Mouse (Mus musculus) stomach, embryonic 15.5 days (tissue): ENCODE measurements at regions not wholly inside any gene's neighbourhood (a gene's known extent, or its start where the extent isn't known, plus 50 kb on each side); places are given as distances from the start of the nearest gene placed in this dataset.

Experiments
- ATAC-seq: fragments of 200-750 bp; cut with Nextera tagmentation; 2 replicates; pipeline ENCODE4 v1.8.0; 2017; ENCODE audit warnings: low read depth, moderate number of reproducible peaks, moderate TSS enrichment; ENCODE audit not compliant: insufficient read depth, low FRiP score
- H3K27ac ChIP-seq: fragments of 300-500 bp; sonication (generic); 2 replicates; pipeline ENCODE4 v1.5.1; 2015; ENCODE audit warnings: mild to moderate bottlenecking, inconsistent platforms
- H3K27me3 ChIP-seq: fragments of 300-500 bp; sonication (generic); replicated peaks from 2 replicates; pipeline ENCODE4 v1.6.1; 2015; ENCODE audit warnings: inconsistent platforms
- H3K36me3 ChIP-seq: fragments of 300-500 bp; sonication (generic); 2 replicates; pipeline ENCODE4 v1.6.1; 2015; ENCODE audit warnings: inconsistent platforms
- H3K4me1 ChIP-seq: fragments of 300-500 bp; sonication (generic); 2 replicates; pipeline ENCODE4 v1.6.1; 2015; ENCODE audit warnings: inconsistent platforms
- H3K4me2 ChIP-seq: fragments of 300-500 bp; sonication (generic); 2 replicates; pipeline ENCODE4 v1.6.1; 2015; ENCODE audit warnings: mild to moderate bottlenecking, inconsistent platforms
- H3K4me3 ChIP-seq: fragments of 300-500 bp; sonication (generic); replicated peaks from 2 replicates; pipeline ENCODE4 v1.5.1; 2015; ENCODE audit warnings: inconsistent platforms
- H3K9ac ChIP-seq: fragments of 300-500 bp; sonication (generic); 2 replicates; pipeline ENCODE4 v1.6.1; 2015; ENCODE audit warnings: inconsistent platforms
- H3K9me3 ChIP-seq: fragments of 300-500 bp; sonication (generic); 2 replicates; pipeline ENCODE4 v1.6.1; 2016; ENCODE audit warnings: inconsistent platforms
- WGBS: fragments of 180-500 bp; shearing (Covaris S2); methylation state at CpG from one replicate; pipeline ENCODE4 v1.1.7; 2015; 5-methylcytosine and 5-hydroxymethylcytosine counted together

- ATAC-seq, result no peak
- H3K9ac ChIP-seq, result no peak overlapping the region
- H3K27me3 ChIP-seq, result no peaks in the 10 kb centered on the region
- H3K36me3 ChIP-seq, result no peaks in the 10 kb centered on the region
- no peak overlapping the region for H3K4me2 ChIP-seq
- H3K9me3 ChIP-seq, result no peaks in the 10 kb centered on the region
- WGBS, result 48% methylated on average over 3 of the region's 3 CpGs
- H3K4me1 ChIP-seq, result no peaks in the 10 kb centered on the region
- no peak overlapping the region for H3K4me3 ChIP-seq
- no peak overlapping the region for H3K27ac ChIP-seq
These were observed 86.5 kb upstream of the Map3k7 start for GRCm38 (mm10) chr4:31877389-31877788.

- no peaks in the 10 kb centered on the region for H3K36me3 ChIP-seq
- no peak overlapping the region for H3K9ac ChIP-seq
- no peak overlapping the region for H3K27ac ChIP-seq
- H3K27me3 ChIP-seq, result no peaks in the 10 kb centered on the region
- H3K9me3 ChIP-seq, result no peaks in the 10 kb centered on the region
- ATAC-seq, result no peak
- H3K4me2 ChIP-seq, result no peak overlapping the region
- 53% methylated on average over 10 of the region's 10 CpGs for WGBS
- no peak overlapping the region for H3K4me3 ChIP-seq
- H3K4me1 ChIP-seq, result no peaks in the 10 kb centered on the region
These were observed 85.3 kb upstream of the Map3k7 start for GRCm38 (mm10) chr4:31878493-31879191.

- no peak overlapping the region for H3K4me2 ChIP-seq
- WGBS, result 51% methylated on average over 5 of the region's 5 CpGs
- no peak for ATAC-seq
- no peaks in the 10 kb centered on the region for H3K4me1 ChIP-seq
- no peak overlapping the region for H3K4me3 ChIP-seq
- no peaks in the 10 kb centered on the region for H3K27me3 ChIP-seq
- H3K36me3 ChIP-seq, result no peaks in the 10 kb centered on the region
- no peak overlapping the region for H3K9ac ChIP-seq
- H3K9me3 ChIP-seq, result no peaks in the 10 kb centered on the region
- H3K27ac ChIP-seq, result no peak overlapping the region
These were observed 84.7 kb upstream of the Map3k7 start for GRCm38 (mm10) chr4:31879192-31879585.

- H3K4me3 ChIP-seq, result no peak overlapping the region
- no peak overlapping the region for H3K9ac ChIP-seq
- H3K4me2 ChIP-seq, result no peak overlapping the region
- no peak for ATAC-seq
- H3K36me3 ChIP-seq, result no peaks in the 10 kb centered on the region
- 80% methylated on average over 7 of the region's 7 CpGs for WGBS
- H3K4me1 ChIP-seq, result no peaks in the 10 kb centered on the region
- no peaks in the 10 kb centered on the region for H3K27me3 ChIP-seq
- no peak overlapping the region for H3K27ac ChIP-seq
- H3K9me3 ChIP-seq, result no peaks in the 10 kb centered on the region
These were observed 83.7 kb upstream of the Map3k7 start for GRCm38 (mm10) chr4:31880213-31880612.

GRCm38 (mm10) chr4:31889673-31890072, 74.2 kb upstream of the Map3k7 start:
- H3K9ac ChIP-seq, result no peak overlapping the region
- no peaks in the 10 kb centered on the region for H3K9me3 ChIP-seq
- ATAC-seq, result no peak
- H3K4me2 ChIP-seq, result no peak overlapping the region
- no peaks in the 10 kb centered on the region for H3K4me1 ChIP-seq
- H3K36me3 ChIP-seq, result no peaks in the 10 kb centered on the region
- H3K27me3 ChIP-seq, result no peaks in the 10 kb centered on the region
- no peak overlapping the region for H3K4me3 ChIP-seq
- 63% methylated on average over 3 of the region's 3 CpGs for WGBS
- no peak overlapping the region for H3K27ac ChIP-seq

- no peak for ATAC-seq
- Histone ChIP-seq H3K9ac (no peak overlapping the region), H3K4me1 (no peaks in the 10 kb centered on the region), H3K36me3 (no peaks in the 10 kb centered on the region), H3K27me3 (no peaks in the 10 kb centered on the region), H3K9me3 (no peaks in the 10 kb centered on the region), H3K27ac (no peak overlapping the region), H3K4me2 (no peak overlapping the region), H3K4me3 (no peak overlapping the region)
- WGBS, result 47% methylated on average over 8 of the region's 8 CpGs
These were observed 54.7 kb upstream of the Map3k7 start for GRCm38 (mm10) chr4:31909086-31909673.
